Mouse (Mus musculus) layer of hippocampus, adult 9-11 months (tissue): ENCODE results near the gene Prss35.

Source experiments
- DNase-seq: peaks from one replicate; pipeline ENCODE4 v3.0.0; 2022

Prss35 gene

GRCm38 (mm10) chr9:86800600-86801163 lies 57.2 kb downstream of the Prss35 start:
- no peak for DNase-seq
